Mouse (Mus musculus) R1 (cell line): Measurements from ENCODE around the gene Hoxb3.

Experiments used
- DNase-seq: peaks from one replicate; pipeline ENCODE4 v3.0.0-alpha.2; 2018; ENCODE audit warnings: low read depth, low spot score

The Hoxb3 gene

DNA sequence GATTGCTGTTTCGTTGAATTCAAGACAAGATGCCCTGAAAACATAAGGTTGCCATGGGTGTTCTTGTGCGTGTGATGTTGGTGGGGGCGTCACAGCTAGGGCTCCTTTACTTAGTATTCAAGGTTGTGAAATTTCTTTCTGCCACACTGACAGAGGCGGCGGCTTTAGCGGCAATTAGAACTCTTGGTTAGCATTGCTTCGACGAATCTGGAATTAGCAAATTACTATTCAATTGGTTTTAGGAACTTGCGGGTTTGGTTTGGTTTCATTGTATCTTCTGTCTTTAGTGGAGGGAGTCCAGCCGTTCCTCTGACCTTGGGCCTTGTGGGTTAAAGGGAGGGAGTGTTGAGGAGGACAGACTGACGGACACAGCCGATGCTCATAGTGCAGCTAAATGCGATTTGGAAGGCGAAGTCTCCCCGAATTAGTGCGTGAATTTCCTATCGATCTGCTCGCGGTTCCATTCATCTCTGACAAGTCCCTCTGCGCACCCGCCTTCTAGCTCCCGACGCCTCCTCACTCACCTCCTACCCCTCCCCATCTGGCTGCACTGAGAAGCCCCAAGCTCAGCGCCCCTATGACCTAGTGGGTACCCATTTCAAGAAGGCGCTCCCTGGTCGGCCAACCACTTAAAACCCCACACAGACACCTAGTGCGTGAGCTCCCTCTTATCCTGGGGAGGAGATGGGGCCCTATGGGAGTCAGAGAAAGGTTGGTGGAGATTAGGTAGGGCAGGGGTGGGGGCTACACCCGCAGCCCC is 5.3 kb upstream of the Hoxb3 start, which contains the start of gene Hoxb4:
TSS of gene Hoxb4 (plus strand) at position 660 of the 760 bp plus-strand sequence.
- peak; percentile 63 for DNase-seq

DNA sequence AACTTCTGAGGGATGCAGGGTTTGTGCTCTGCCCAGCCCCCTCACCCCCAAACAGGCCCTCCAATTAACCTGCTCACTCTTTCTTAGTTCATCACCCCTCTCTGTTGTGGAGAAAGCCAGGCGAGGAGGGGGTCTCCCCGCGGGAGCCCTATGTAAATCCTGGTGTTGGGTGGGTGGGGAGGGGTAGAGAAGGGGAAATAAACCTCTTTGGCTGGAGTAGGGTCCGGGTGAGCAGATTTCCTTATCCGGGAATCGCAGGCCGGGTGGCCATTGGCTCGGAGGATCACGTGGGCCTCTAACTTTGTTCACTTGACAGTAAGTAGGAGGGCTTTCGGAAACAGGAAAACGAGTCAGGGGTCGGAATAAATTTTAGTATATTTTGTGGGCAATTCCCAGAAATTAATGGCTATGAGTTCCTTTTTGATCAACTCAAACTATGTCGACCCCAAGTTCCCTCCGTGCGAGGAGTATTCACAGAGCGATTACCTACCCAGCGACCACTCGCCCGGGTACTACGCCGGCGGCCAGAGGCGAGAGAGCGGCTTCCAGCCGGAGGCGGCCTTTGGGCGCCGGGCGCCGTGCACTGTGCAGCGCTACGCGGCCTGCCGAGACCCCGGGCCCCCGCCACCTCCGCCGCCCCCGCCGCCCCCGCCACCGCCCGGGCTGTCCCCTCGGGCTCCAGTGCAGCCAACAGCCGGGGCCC is 4.6 kb upstream of the Hoxb3 start:
- DNase-seq: peak; percentile 91

DNA sequence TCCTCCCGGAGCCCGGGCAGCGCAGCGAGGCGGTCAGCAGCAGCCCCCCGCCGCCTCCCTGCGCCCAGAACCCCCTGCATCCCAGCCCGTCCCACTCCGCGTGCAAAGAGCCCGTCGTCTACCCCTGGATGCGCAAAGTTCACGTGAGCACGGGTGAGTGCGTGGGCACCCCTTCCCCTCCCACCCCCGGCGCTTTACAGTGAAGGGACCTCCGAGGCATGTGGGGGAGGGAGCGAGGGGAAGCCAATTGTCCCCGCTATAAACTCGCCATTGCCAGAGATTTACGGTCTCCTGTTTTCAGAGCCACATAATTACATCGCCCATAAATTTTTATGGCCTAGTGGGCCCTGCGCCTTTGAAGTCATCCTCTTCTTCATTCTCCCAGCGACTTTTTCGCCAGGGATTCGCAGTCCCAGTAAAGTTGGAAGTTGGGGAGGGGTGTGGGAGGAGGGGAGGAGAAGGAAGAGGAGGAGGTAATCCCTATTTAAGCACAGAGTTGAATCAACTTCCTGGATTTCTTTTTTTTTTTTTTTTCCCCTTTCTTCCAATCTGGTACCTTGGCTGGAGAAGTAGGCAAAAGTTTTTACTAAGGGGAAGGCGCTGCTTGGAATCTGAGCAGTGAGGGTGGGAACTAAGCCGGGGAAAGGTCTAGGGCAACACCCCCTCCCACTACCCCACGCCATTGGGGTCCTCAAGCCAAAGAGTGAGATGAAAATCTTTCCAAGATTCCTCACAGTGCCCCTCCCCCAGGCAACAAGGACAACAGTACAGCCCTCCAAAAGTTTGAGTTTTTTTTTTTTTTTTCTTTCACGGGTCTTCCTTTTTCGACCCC is 3.8 kb upstream of the Hoxb3 start:
- DNase-seq: peak; percentile 56

DNA sequence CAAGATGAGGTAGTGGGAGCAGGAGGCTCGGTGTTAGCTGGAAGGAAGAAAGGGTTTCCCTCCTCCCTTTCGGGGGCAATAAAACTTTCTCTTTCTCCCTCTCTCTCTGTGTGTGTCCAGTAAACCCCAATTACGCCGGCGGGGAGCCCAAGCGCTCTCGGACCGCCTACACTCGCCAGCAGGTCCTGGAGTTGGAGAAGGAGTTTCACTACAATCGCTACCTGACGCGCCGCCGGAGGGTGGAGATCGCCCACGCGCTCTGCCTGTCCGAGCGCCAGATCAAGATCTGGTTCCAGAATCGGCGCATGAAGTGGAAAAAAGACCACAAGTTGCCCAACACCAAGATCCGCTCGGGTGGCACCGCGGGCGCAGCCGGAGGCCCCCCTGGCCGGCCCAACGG is 3.2 kb upstream of the Hoxb3 start:
- DNase-seq: peak; percentile 50

DNA sequence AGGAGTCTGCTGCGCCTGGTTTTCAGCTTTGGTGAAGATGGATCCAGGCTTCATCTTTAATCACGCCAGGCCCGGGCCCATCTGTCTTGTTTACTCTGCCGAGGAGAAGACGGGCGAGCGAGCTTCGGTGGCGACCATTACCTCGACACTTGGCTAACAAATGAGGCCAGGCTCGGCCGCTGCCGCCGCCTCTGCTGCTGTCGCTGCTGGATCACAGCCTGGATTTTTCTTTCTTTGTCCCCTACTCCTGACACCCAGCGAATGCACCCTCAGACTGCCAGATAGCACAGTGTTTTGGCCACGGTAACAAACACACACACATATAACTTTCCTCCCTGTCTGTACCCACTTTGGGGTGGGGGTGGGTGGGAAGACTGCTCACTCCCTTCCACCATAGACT is 2.4 kb upstream of the Hoxb3 start:
- no peak for DNase-seq

DNA sequence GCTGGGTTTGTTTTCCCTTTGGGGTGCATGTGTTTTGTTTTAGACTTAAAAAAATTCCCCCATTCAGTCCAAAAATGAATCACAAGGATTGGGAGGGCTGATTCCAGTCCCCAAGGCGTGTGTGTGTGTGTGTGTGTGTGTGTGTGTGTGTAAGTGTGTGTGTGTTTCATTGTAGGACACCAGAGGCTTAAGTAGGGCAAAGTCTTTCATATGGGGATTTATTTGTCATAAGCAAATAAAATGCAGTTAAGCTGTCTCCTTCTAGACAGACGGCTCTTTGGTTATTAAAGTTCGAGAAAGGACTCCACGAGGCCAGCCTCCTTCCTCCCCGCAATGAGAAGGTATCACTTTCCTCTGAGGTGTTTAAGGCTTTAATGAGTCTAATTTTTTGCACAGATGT is 1.3 kb upstream of the Hoxb3 start:
- DNase-seq: no peak

DNA sequence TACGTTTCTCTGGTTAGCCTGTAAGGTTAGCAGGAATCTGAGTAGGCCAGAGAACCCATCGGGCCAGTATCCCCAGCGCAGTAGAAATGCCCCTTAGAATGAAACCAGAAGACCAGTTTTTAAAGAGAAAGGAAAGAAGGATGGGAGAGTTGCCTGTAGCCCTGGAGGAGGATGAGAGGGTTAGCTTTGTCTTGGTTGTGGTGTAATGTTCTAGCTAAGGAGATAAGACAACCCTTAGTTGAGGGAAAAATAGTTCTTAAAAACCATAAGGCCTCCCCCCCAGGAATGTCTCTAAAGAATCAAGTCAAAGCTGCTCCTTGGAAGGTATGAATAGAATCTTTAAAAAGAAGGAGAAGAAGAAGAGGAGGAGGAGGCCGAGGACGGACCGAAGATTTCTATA is 388 bp upstream of the Hoxb3 start:
- DNase-seq: no peak

DNA sequence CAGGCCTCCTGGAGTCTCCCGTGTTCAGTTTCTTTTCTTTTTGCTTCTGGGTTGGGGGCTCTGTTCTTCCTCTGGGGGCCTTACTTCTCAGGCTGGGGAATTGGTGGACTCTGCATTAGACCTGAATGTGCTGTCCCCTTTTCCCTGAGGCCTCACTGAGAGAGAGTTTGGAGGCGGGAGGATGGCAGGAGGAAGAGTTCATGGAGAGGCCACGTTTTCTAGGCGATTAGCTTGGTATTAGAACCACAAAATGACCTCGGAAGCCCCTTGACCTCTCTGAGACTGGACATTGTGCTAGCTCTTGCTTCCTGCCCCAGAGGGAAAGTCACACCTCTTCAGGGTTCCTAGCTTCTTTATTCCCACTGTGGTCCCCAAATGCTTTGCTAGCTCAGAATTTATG is 999 bp downstream of the Hoxb3 start:
- no peak for DNase-seq

DNA sequence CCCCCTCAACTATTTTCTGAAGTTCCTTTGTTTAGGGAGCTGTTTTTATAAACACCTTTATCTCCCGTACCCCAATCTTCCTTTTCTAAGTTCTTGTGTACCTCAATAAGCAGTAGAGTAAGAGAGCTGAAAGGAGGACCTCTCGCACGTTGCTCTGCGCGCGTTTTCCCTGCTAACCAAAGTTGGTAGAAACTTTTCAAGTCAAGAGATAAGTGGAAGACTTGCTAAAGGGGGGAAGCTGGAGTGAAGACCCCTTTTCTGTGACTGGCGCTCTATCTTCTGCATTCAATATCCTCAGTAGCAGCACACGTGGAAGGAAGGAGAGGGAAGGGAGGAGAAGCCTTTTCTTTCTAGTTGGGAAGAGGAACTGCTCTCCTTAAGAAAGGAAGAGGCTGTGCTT is 1.8 kb downstream of the Hoxb3 start:
- no peak for DNase-seq

DNA sequence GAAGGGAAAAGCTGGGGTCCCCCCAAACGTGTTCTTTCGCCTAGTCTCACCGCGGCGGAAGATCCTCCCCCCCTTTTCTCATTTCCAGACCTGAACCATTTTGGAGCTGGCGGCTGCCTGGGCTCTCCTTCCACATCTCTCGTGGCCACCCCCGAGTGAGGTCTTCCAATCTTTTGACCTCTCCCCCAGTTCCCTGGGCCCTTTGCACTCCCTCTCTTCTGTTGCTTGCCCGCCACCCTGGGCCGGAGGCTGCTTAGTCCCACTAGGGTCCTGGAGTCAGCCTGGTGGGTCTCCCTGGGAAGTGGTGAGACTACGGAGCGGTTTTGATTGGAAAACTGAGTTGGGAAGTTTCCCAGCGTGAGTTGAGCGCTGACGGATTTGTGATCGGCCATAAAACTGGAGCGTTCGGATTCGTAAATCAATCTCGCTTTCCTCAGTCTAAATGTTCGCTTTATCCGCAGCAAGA is 2.7 kb downstream of the Hoxb3 start:
- DNase-seq: peak; percentile 47

DNA sequence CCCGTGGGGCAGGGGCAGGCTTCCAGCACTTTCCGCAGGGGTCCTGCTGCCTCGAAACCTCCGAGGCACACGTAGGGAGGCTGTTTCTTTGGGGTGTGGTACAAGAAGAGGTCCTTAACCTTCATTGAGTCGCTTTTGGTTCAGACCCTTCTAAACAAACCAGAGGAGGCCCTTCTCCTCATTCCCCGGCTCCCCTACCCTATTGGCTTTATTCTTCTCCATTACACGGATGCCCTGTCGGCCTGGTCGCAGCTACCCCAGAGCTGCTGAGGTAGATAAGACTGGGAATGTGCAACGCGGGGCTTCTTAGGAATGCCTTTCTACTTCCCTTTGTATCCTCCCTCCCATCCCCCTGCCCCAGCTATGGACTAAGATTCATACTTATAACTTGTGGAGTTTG is 3.6 kb downstream of the Hoxb3 start:
- no peak for DNase-seq

DNA sequence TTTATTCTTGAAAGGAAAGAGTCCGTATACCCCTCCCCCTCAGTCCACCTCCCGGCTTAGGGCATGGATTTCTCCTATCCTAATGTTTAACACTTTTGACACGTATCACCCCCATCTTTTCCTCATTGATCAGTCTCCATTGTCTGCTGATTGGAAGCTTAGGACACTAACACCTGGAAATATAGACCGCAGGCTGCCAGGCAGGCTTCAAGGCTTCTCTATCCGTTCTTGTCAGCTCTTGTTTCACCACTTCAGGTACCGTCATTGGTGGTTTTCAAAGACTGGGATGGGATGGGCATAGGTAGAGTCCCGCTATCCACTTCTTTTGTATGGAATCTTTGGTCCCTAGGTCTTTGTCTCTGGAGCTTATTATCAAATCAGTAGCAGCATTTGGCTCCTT is 4.0 kb downstream of the Hoxb3 start:
- no peak for DNase-seq

DNA sequence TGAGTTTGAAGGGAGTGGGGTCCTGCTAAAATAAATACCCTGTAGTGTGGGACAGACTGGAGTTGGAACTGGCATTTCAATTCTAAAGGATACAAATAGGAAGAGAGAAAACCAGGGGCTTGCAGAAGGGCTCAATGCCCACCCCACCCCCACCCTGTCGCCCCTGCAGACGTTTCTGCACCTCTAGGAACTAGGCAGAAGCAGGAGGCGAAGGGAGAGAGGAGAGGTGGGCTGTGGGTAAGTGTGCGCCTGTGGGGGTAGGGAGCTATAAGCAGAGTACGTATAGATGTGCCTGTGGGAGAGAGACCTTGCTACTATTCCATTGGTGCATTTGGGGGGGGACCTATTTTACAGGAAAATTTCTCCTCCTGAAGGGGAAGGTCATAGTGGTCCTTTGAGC is 4.6 kb downstream of the Hoxb3 start:
- no peak for DNase-seq

DNA sequence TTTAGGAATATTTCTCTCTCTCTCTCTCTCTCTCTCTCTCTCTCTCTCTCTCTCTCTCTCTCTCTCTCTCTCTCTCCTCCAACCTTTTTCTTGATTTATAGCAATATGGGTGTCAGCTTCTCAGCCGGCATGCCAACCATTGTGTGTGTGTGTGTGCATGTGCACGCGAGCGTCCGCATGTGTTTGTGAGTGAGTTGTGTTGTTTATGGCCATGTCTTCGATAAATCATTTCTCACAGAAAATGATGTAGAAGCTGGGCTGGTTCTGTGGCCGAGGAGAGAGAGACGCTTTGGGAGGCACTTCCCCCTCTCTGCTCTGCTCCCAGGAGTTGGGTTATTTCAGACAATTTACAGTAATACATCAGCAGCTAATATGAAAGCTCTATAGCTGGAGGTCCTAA is 5.5 kb downstream of the Hoxb3 start:
- DNase-seq: no peak

DNA sequence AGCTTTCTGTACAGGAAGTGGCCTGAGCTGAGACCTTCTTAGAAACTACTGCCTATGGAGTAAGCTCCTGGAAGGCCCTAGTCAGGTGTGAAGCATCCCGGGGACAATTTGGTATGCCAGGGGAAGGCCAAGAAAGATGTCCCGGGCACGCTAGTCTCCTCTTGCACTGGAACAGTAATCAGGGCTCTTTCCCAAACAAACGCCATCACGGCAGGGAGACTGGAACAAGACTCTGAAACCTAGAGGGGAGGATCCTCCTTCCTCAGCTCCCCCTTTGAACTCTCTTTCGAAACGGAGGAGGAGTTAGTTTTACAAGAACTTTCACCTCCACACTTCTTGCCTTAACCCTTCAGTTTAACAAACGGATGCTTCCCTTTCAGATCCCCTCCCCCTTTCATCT is 9.0 kb downstream of the Hoxb3 start:
- DNase-seq: peak; percentile 55

DNA sequence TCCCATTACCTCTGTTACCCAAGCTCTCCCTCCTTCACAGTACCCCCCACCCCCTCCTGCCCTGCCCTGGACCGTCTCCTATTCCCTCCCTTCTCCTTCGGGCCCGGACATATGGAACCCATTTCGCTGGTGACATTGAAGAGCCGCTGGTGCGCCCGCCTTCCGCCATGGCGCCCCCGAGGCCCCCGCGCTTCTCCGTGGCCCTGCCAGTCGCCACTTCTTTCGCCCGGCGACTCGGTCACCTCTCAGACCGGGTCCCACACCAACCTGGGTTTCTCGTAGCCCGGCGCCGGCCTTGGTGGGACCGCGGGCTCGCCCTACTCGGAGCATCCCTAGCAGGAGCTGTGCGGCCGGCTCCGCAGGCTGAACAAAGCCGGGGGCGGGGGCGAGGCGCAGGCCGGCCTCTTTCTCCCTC is 9.5 kb downstream of the Hoxb3 start:
- DNase-seq: no peak

DNA sequence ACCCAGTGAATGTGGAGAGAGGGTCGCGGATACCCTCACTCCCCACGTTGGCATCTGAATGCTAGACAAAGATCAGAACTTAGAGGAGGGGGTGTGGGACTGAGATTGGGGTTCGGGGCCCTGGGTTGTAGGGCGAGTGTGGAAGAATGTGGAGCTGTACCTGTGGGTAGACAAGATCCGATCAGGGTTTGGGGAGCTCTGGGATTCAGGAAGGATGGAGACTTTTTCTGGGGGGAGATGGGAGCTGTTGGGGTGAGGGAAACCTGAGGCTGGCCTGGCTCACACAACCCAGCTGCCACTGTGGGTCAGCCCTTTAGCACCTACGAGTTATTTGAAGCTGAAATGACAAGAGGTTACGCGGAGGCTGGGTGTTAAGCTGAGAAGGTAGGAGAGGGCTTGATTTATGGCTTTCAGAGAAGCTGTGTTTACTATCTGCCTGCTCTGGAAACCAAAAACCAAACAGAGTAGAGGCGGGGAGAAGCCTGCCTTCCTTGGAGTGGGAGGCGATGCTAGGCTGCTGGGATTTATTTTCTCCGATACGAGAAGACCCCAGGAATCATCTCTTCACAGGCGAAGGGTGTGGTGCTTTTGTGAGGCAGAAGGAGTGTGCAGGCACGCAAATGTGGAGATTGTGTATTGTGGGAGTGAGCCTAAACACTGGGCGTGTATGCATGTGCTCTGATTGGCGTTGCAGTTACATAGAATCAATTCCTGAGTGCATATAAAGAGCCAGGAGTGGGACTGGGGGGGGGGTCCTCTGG is 10.3 kb downstream of the Hoxb3 start:
- DNase-seq: no peak

DNA sequence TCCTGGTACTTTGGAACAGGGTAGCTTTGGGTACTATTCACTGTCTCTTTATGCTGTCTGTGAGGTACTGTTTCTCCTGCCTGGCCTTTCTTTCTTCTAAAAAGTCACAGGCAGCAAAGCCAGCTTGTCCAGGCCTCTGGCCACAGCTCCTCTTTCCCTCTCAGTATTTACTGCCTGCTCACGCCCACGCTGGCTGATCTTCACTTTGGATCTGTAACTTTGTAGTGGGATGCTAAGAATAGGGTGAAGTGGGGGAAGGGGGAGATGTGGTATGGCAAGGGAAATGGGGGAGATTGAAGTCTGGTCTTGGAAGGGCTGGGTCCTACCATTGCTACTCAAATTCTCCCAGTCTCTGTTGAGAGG is 10.9 kb downstream of the Hoxb3 start:
- no peak for DNase-seq

DNA sequence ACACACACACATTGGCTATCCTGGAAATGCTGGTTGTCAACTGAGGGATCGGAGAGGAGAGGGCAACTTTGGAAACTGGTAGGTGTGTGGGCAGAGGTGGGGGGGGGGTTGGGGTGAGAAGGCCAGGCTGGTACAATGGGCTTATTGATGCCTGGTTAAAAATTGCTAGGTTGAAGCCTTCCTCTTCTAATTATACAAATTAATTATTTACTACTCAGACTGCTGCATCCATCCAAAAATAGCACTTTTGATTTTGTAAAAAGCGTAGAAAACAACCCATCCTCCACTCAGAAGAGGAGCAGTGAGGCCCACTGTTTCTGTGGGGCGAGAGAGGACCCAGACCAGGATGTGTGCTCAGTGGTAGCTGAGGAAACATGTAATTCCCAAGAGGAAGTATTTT is 11.9 kb downstream of the Hoxb3 start:
- DNase-seq: no peak

DNA sequence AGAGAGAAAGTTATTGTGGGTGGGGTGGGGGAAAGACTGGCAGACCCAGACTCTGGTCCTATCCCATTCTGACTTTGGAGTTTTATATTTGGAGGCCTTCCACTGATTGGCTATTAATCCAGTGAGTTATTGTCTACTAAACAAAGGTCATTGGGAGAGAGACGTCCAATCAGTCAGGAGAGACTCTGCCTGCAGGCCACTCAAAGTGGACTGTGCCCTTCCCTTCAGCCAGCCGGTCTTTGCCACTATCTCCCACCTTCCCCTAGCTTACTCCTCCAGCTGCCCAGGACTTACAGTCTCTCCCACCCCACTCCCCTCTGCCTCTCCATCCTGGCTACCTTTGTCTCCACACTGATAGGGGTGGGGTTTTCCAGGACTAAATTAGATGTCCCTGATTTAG is 13.5 kb downstream of the Hoxb3 start:
- no peak for DNase-seq

DNA sequence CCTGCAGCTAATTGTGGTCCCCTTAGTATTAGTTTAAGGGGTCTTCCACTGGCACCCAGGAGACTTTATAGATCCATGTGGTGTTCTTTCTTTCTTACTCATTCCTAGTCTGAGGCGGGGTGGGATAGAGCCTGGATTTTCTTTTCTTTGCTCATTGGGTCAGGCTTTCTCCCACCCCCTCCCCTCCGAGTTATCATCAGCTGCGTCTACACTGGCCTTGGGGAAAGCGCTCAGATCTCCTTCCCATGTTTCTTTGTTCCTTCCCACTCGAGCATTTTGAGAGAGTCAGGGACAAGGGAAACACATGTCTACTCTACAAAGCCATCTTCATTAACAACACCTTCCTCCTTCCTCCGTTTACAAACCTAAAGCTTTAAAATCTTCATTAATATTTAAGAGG is 13.9 kb downstream of the Hoxb3 start:
- DNase-seq: no peak
